Mouse (Mus musculus) ES-E14 (cell line): ENCODE measurements around the gene Hist1h2ba. TPM values are rescaled to one million over a fixed set of nuclear protein-coding genes. Genes with fewer than 3 reads are reported as not detected.

Experiments used
- DNase-seq: peaks from one replicate; pipeline ENCODE4 v3.0.0-alpha.2; 2013; ENCODE audit warnings: low read depth, low spot score
- H3K27ac ChIP-seq: 2 replicates; pipeline ENCODE4 v1.5.1; 2012; ENCODE audit warnings: low read depth, mild to moderate bottlenecking, low read length, moderate library complexity, mixed read lengths; ENCODE audit not compliant: poor library complexity, insufficient read depth, severe bottlenecking
- H3K36me3 ChIP-seq: 2 replicates; pipeline ENCODE4 v1.6.1; 2012; ENCODE audit warnings: mild to moderate bottlenecking, low read length, moderate library complexity, mixed read lengths; ENCODE audit not compliant: control insufficient read depth, poor library complexity, insufficient read depth, severe bottlenecking
- H3K4me1 ChIP-seq, 2 experiments: fragments of 150-350 bp in 1 of 2; sonication (generic) in 1 of 2; 2 replicates each; pipeline ENCODE4 v1.6.1; 2012; ENCODE audit warnings: low read length in 2 of 2, mild to moderate bottlenecking in 1 of 2, mixed read lengths in 1 of 2; ENCODE audit not compliant: control insufficient read depth in 2 of 2, insufficient read depth in 2 of 2, poor library complexity in 1 of 2
- H3K4me3 ChIP-seq, 2 experiments: fragments of 150-350 bp in 1 of 2; sonication (generic) in 1 of 2; 2 replicates each; pipeline ENCODE4 v1.5.1; 2012; ENCODE audit warnings: low read length in 2 of 2, low read depth in 1 of 2, mild to moderate bottlenecking in 1 of 2, mixed read lengths in 1 of 2; ENCODE audit not compliant: insufficient read depth in 1 of 2, poor library complexity in 1 of 2, severe bottlenecking in 1 of 2
- H3K9ac ChIP-seq: 2 replicates; pipeline ENCODE4 v1.6.1; 2012; ENCODE audit warnings: low read depth, mild to moderate bottlenecking, low read length, mixed read lengths; ENCODE audit not compliant: poor library complexity, insufficient read depth, severe bottlenecking
- H3K9me3 ChIP-seq: fragments of 150-350 bp; sonication (generic); 2 replicates; pipeline ENCODE4 v1.6.1; 2012; ENCODE audit warnings: low read depth, mild to moderate bottlenecking, low read length; ENCODE audit not compliant: control insufficient read depth, insufficient read depth
- CHD2 ChIP-seq: IDR thresholded peaks from 2 replicates; pipeline ENCODE4 v1.6.1; 2014; ENCODE audit warnings: mild to moderate bottlenecking, low read depth, low read length, inconsistent platforms
- HCFC1 ChIP-seq: IDR thresholded peaks from 2 replicates; pipeline ENCODE4 v1.6.1; 2012; ENCODE audit warnings: low read length, inconsistent platforms, borderline replicate concordance; ENCODE audit not compliant: insufficient read depth
- MAFK ChIP-seq: IDR thresholded peaks from 2 replicates; pipeline ENCODE4 v1.6.1; 2014; ENCODE audit warnings: mild to moderate bottlenecking, low read depth, low read length, inconsistent platforms; ENCODE audit not compliant: insufficient read depth
- ZC3H11A ChIP-seq: IDR thresholded peaks from 2 replicates; pipeline ENCODE4 v1.6.1; 2012; ENCODE audit warnings: low read depth, mild to moderate bottlenecking, inconsistent platforms, low read length, borderline replicate concordance
- ZNF384 ChIP-seq: IDR thresholded peaks from 2 replicates; pipeline ENCODE4 v1.6.1; 2012; ENCODE audit warnings: low read depth, low read length, inconsistent platforms
- in situ Hi-C, 2 experiments: fragments of 600-800 bp; cut with MboI; formaldehyde crosslinking; loops; one replicate each; pipeline ENCODE4 v1.15.1; 2025; ENCODE audit warnings: low sequenced_read_pairs in 2 of 2, inconsistent platforms in 1 of 2; ENCODE audit not compliant: unreplicated experiment in 2 of 2
- total RNA-seq: library from RNA; depleted of rRNA; stranded (reverse); fragments of 300-350 nt; gene quantifications from 2 replicates; pipeline ENCODE4 v1.2.3, GENCODE M21; 2012

The Hist1h2ba gene
- total RNA-seq, 1 experiment, result 67.4 TPM

GRCm38 (mm10) chr13:23928637-23929036, 5.3 kb downstream of the Hist1h2ba start:
- in situ Hi-C loops, result no loop called here
- H3K27ac ChIP-seq, result no peak overlapping the region
- no peaks in the 10 kb centered on the region for H3K9me3 ChIP-seq
- H3K4me3 ChIP-seq, result no peak overlapping the region
- no peaks in the 10 kb centered on the region for H3K36me3 ChIP-seq
- TF ChIP-seq MAFK (no peak), CHD2 (no peak), ZNF384 (no peak)
- no peak overlapping the region for H3K9ac ChIP-seq
- H3K4me1 ChIP-seq, result no peaks in the 10 kb centered on the region
- no peak for DNase-seq

- Histone ChIP-seq H3K27ac (no peak overlapping the region), H3K4me1 (no peaks in the 10 kb centered on the region), H3K9ac (no peak overlapping the region), H3K36me3 (no peaks in the 10 kb centered on the region), H3K4me3 (no peak overlapping the region), H3K9me3 (no peaks in the 10 kb centered on the region)
- in situ Hi-C loops, result no loop called here
- TF ChIP-seq CHD2 (no peak), ZNF384 (no peak), HCFC1 (no peak), MAFK (no peak), ZC3H11A (no peak)
- no peak for DNase-seq
Measured at GRCm38 (mm10) chr13:23925792-23926191, 8.2 kb downstream of the Hist1h2ba start.

- H3K4me3 ChIP-seq, result no peak overlapping the region
- no peaks in the 10 kb centered on the region for H3K9me3 ChIP-seq
- no peak overlapping the region for H3K9ac ChIP-seq
- TF ChIP-seq HCFC1 (no peak), MAFK (no peak), ZNF384 (no peak), CHD2 (no peak), ZC3H11A (no peak)
- in situ Hi-C loops, result no loop called here
- H3K36me3 ChIP-seq, result no peaks in the 10 kb centered on the region
- no peak for DNase-seq
- no peaks in the 10 kb centered on the region for H3K4me1 ChIP-seq
- H3K27ac ChIP-seq, result no peak overlapping the region
Measured at GRCm38 (mm10) chr13:23917674-23918073, 16.3 kb downstream of the Hist1h2ba start.

GRCm38 (mm10) chr13:23916132-23916531, 17.8 kb downstream of the Hist1h2ba start:
- in situ Hi-C loops, result no loop called here
- TF ChIP-seq ZNF384, result no peak
- TF ChIP-seq CHD2, result no peak
- TF ChIP-seq MAFK, result no peak
- no peak for TF ChIP-seq ZC3H11A
- no peak for TF ChIP-seq HCFC1
- H3K27ac ChIP-seq, result no peak overlapping the region

More at GRCm38 (mm10) chr13:23916132-23916531, 17.8 kb downstream of the Hist1h2ba start:
- Histone ChIP-seq H3K9me3 (no peaks in the 10 kb centered on the region), H3K9ac (no peak overlapping the region), H3K4me3 (no peak overlapping the region), H3K4me1 (no peaks in the 10 kb centered on the region), H3K36me3 (no peaks in the 10 kb centered on the region)
- DNase-seq, result no peak
